Mouse (Mus musculus) midbrain, embryonic 10.5 days (tissue): ENCODE data around the gene Lrp2. TPM values are rescaled to one million over a fixed set of nuclear protein-coding genes. Genes with fewer than 3 reads are reported as not detected.

Experiments used
- DNase-seq: peaks from one replicate; pipeline ENCODE4 v3.0.0-alpha.2; 2017; ENCODE audit warnings: low spot score
- H3K27ac ChIP-seq: fragments of 300-500 bp; sonication (generic); replicated peaks from 2 replicates; pipeline ENCODE4 v1.5.1; 2016; ENCODE audit warnings: mild to moderate bottlenecking
- H3K27me3 ChIP-seq: fragments of 300-500 bp; sonication (generic); 2 replicates; pipeline ENCODE4 v1.6.1; 2016; ENCODE audit warnings: low read depth, mild to moderate bottlenecking; ENCODE audit not compliant: poor library complexity, severe bottlenecking
- H3K36me3 ChIP-seq: fragments of 300-500 bp; sonication (generic); 2 replicates; pipeline ENCODE4 v1.6.1; 2016; ENCODE audit warnings: mild to moderate bottlenecking, moderate library complexity
- H3K4me1 ChIP-seq: fragments of 300-500 bp; sonication (generic); 2 replicates; pipeline ENCODE4 v1.6.1; 2016
- H3K4me3 ChIP-seq: fragments of 300-500 bp; sonication (generic); 2 replicates; pipeline ENCODE4 v1.5.1; 2016; ENCODE audit warnings: mild to moderate bottlenecking, moderate library complexity
- H3K9me3 ChIP-seq: fragments of 300-500 bp; sonication (generic); replicated peaks from 2 replicates; pipeline ENCODE4 v1.6.1; 2016; ENCODE audit warnings: mild to moderate bottlenecking
- WGBS: fragments of 180-500 bp; shearing (Covaris S2); methylation state at CpG from one replicate; pipeline ENCODE4 v1.1.7; 2016; 5-methylcytosine and 5-hydroxymethylcytosine counted together
- polyA plus RNA-seq: library from polyadenylated mRNA; unstranded; fragments of >200 nt; fragmentation: Nextera tagmentation; extraction: Ambion mirVana; gene quantifications from 2 replicates; pipeline ENCODE4 v1.2.1, GENCODE M21; 2016

The Lrp2 gene
- polyA plus RNA-seq, 1 experiment from 2014 or later, result 3.4 TPM

DNA sequence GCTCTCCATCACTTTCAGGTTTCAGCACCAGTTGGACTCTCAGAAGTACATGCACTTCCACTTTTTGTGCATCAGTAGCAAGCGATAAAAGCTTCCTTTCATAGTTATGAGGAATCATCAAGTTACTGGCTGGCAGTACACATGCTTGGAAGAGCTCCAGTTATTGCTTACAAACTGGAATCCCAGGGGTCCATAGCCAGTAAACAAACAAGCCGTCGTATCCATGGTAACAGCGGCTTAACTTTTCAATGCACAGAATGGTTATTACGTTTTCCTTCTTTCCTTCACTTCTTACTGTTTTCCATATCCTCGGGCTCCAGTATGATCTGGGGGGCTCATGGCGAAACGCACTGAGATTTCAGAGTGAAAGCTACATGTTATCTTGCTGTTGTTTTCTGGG is 7.7 kb downstream of the Lrp2 start:
- WGBS, result 90% methylated on average over 8 of the region's 8 CpGs
- H3K27me3 ChIP-seq, result peaks cover 31% of the 10 kb centered on the region
- no peaks in the 10 kb centered on the region for H3K36me3 ChIP-seq
- no peak for DNase-seq
- no peak overlapping the region for H3K4me3 ChIP-seq
- H3K9me3 ChIP-seq, result no peaks in the 10 kb centered on the region
- peaks cover 41% of the 10 kb centered on the region for H3K4me1 ChIP-seq
- no peak overlapping the region for H3K27ac ChIP-seq

DNA sequence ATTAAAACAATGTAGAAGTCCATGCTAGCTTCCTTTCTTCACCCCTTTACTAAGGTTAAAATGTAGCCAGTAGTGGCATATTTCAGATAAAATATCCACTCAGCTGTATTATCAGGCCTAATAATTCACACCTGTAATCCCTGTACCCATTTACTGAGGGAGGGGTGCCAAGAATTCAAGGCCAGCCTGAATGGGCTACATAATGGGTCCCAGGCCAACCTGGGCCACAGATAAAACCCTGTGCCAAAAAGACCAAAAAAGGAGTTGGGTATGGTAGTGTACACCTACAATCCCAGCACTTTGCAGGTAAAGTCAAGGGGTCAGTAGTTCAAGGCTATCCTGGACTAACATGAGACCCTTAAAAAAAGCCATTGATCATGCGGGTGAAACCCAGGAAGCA is 9.3 kb downstream of the Lrp2 start:
- Histone ChIP-seq H3K27me3 (peaks cover 14% of the 10 kb centered on the region), H3K27ac (no peak overlapping the region), H3K4me3 (no peak overlapping the region), H3K36me3 (no peaks in the 10 kb centered on the region), H3K9me3 (no peaks in the 10 kb centered on the region), H3K4me1 (peaks cover 48% of the 10 kb centered on the region)
- WGBS, result 93% methylated on average over 1 of the region's 1 CpGs
- no peak for DNase-seq

DNA sequence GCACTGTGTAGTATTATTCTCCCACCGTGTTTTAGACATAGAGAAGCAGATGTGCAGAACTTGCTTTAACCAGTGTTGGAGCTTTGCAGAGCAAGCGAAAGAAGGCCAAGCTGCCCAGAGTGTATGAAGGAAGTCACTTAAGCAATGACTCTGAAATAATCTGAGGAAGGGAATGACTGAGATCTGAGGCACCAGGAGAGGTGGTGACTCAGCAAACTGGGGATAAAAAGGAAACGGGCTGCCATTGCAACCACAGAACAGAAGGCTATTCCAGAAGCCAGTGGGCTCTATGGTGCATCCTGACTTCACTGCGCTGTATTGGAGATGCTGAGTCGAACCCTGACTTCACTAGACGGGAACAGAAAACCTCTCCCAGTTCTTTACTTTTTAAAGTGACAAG is 10.9 kb downstream of the Lrp2 start:
- 68% methylated on average over 6 of the region's 6 CpGs for WGBS
- no peak overlapping the region for H3K27ac ChIP-seq

DNA sequence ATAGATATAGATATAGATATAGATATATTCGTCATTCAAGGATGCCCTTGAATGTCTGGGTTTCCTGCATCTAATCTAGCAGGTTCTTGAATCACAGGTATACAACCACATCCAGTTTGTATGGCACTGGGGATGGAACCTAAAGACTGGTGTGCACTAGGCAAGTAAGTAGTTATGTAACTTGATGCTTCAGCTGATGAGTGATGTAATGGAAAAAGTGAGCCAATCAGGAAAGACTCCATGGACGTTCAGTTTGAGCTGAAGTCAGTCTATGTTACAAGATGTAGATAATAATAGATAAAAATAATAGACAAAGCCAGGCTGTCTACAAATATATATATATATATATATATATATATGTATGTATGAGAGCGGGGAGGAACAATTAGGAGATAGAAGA is 11.6 kb downstream of the Lrp2 start:
- no peaks in the 10 kb centered on the region for H3K9me3 ChIP-seq
- H3K36me3 ChIP-seq, result no peaks in the 10 kb centered on the region
- H3K4me3 ChIP-seq, result no peak overlapping the region
- no peak for DNase-seq
- peaks cover 48% of the 10 kb centered on the region for H3K4me1 ChIP-seq
- no peak overlapping the region for H3K27ac ChIP-seq
- 88% methylated on average over 3 of the region's 3 CpGs for WGBS
- no peaks in the 10 kb centered on the region for H3K27me3 ChIP-seq

More for the DNA sequence above, 10.9 kb downstream of the Lrp2 start:
- H3K4me1 ChIP-seq, result peaks cover 48% of the 10 kb centered on the region
- H3K9me3 ChIP-seq, result no peaks in the 10 kb centered on the region
- no peaks in the 10 kb centered on the region for H3K27me3 ChIP-seq
- no peak overlapping the region for H3K4me3 ChIP-seq
- DNase-seq, result no peak
- no peaks in the 10 kb centered on the region for H3K36me3 ChIP-seq

DNA sequence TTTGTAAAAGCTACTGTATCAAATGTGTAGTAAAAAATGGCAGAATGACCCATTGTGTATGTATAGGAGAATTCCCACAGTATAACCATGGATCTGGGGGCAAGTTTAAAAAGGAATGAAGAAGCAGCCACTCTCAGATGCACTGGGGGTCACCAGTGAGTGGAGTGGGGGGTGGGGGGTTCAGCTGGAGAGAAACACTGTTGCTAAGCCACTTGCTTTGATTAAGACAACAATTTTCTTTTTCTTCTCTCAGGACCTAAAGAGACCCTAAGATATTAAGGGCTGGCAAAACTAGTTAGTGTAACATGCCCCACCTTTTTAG is 12.2 kb downstream of the Lrp2 start:
- H3K27ac ChIP-seq, result peak overlapping the region; percentile 64; the same call in 1 of the 2 replicates
- H3K4me3 ChIP-seq, result no peak overlapping the region
- no peaks in the 10 kb centered on the region for H3K9me3 ChIP-seq
- H3K4me1 ChIP-seq, result peaks cover 48% of the 10 kb centered on the region
- no peak for DNase-seq
- H3K27me3 ChIP-seq, result no peaks in the 10 kb centered on the region
- no peaks in the 10 kb centered on the region for H3K36me3 ChIP-seq

DNA sequence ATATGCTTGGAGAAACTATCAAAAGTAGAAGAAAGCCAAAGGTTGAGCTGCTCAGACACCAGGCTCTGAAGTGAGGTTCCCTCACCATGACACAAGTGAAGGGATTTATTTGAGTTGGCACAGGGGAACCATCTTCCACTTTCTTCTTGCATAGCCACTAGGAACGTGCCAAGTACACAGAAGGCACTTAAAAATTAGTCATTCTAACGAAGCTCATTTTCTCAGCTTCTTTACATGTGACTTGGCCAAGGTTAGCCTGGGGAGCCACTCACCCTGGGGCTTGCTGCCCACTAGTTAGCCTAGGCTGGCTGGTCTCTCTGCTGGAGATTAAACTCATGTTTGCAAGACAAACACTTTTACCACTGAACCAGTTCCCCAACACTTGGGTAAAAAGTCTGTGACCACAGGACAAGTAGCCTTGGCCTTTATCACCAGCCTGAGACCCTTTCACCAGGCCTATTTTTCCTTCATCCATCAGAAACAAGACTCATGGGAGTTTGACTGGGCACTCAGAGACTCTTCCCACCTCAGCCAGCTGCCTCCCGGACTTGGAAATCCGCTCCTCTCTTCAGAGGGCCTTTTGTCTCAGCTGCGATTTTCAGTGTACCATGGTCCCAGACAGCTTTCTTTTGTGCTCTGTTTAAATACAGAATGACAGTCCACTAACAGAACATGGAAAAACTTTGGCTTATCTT is 12.7 kb downstream of the Lrp2 start:
- Histone ChIP-seq H3K4me3 (no peak overlapping the region), H3K9me3 (no peaks in the 10 kb centered on the region), H3K4me1 (peaks cover 51% of the 10 kb centered on the region), H3K27me3 (no peaks in the 10 kb centered on the region), H3K36me3 (no peaks in the 10 kb centered on the region), H3K27ac (peak overlapping the region; percentile 64; the same call in 1 of the 2 replicates)
- DNase-seq, result no peak
- 68% methylated on average over 5 of the region's 5 CpGs for WGBS

DNA sequence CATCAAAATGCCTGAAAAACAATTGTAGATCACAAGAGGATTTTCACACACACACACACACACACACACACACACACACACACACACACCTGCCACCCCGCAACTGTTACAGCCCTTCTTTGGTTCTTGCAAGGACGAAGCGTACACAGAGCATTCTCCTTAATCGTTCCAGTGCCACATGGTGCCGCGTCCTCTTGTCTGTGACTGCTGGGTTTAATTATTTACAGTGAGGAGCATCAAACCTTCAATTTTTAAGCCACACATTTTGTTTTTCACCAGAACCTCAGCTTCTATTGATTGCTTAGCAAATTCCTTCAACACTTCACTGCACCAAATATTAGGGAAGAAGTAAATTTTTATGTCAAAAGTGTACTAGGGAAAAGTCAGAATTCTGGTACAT is 15.3 kb downstream of the Lrp2 start:
- Histone ChIP-seq H3K27ac (no peak overlapping the region), H3K9me3 (no peaks in the 10 kb centered on the region), H3K27me3 (no peaks in the 10 kb centered on the region), H3K4me3 (no peak overlapping the region), H3K4me1 (peaks cover 38% of the 10 kb centered on the region), H3K36me3 (no peaks in the 10 kb centered on the region)
- no peak for DNase-seq
- WGBS, result 85% methylated on average over 6 of the region's 6 CpGs

DNA sequence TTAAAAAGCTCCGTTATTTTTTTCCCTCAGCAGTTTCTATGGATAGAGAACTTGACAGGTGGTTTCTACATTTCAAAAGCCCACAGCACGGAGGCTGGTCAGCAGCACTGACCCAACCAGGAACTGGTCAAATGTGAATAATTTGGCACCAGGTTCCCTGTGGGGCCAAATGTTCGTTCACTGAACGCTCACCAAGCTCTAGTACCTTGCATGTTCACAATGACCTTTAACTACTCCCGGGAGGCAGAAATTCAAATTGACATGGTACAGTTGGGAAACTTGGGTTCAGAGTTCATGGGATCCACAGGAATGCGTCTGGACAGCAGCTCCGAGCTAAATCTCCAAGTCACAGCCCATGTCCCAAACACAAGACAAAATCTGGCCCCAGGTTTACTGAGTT is 19.6 kb downstream of the Lrp2 start:
- no peak overlapping the region for H3K27ac ChIP-seq
- 85% methylated on average over 7 of the region's 7 CpGs for WGBS

DNA sequence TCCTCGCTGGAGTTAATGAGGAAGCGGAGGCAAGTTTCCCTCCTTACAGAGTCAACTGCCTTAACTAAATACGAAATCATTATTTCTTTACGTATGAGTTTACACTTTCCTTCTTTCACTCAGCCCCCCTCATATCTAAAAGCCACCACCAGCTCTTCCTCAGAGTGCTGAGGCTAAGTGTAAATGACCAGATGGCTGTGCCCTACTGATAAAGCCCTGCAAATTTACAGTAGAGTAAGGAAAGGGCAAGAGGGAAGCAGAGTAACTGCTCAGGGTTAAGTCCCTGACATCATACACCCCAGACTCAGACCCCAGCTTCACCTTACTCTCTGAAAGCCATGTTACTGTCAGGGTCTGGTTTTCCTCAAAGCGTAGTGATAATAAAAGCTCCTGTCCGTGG is 22.4 kb downstream of the Lrp2 start:
- Histone ChIP-seq H3K27me3 (no peaks in the 10 kb centered on the region), H3K9me3 (no peaks in the 10 kb centered on the region), H3K4me3 (no peak overlapping the region), H3K27ac (no peak overlapping the region), H3K36me3 (no peaks in the 10 kb centered on the region), H3K4me1 (peaks cover 15% of the 10 kb centered on the region)
- DNase-seq, result no peak
- WGBS, result 89% methylated on average over 6 of the region's 6 CpGs

More for the DNA sequence above, 19.6 kb downstream of the Lrp2 start:
- DNase-seq, result no peak
- H3K9me3 ChIP-seq, result no peaks in the 10 kb centered on the region
- peaks cover 10% of the 10 kb centered on the region for H3K4me1 ChIP-seq
- no peak overlapping the region for H3K4me3 ChIP-seq
- no peaks in the 10 kb centered on the region for H3K36me3 ChIP-seq
- H3K27me3 ChIP-seq, result no peaks in the 10 kb centered on the region

DNA sequence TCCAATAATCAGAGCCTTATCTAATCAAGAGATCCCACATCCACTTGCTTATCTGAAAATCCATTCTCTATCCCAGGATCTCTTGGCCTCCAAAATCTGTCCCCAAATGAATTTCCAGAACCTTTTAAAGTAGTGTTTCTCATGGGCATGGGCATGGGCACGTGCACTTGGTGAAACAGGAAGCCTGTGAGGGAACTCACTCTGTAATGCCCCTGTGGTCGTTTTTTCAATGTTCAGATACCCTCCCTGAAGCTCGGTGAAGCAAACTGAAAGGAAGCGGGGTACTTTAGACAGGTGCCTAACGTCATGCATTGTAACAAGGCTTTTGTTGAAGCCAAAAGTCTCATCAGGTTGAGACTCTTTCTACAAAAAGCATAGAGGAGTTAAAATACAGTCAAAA is 23.1 kb downstream of the Lrp2 start:
- H3K4me1 ChIP-seq, result peaks cover 14% of the 10 kb centered on the region
- no peak for DNase-seq
- H3K9me3 ChIP-seq, result no peaks in the 10 kb centered on the region
- H3K27ac ChIP-seq, result no peak overlapping the region
- H3K4me3 ChIP-seq, result no peak overlapping the region
- no peaks in the 10 kb centered on the region for H3K36me3 ChIP-seq
- no peaks in the 10 kb centered on the region for H3K27me3 ChIP-seq
- WGBS, result 81% methylated on average over 5 of the region's 5 CpGs

DNA sequence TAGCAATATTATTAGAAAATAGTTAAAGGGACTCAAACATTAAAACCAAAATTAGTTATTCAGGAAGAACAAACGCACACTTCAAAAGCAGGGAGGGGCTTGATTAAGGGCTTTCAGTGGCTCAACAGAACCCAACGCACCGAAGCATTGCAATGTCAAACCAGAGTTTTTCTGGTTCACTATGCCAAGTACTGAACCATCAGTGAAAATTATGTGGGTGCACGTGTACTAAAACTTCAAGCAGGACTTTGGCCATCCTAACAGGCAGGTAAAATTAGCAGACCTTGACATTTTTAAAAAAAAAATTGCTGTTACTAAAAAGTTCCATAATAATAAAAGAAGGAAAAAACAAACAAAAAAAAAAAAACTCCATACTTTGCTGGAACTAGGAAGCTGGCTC is 25.6 kb downstream of the Lrp2 start:
- DNase-seq, result no peak
- no peaks in the 10 kb centered on the region for H3K36me3 ChIP-seq
- H3K4me3 ChIP-seq, result no peak overlapping the region
- H3K9me3 ChIP-seq, result no peaks in the 10 kb centered on the region
- 85% methylated on average over 4 of the region's 4 CpGs for WGBS
- peaks cover 19% of the 10 kb centered on the region for H3K4me1 ChIP-seq
- H3K27ac ChIP-seq, result no peak overlapping the region
- no peaks in the 10 kb centered on the region for H3K27me3 ChIP-seq

DNA sequence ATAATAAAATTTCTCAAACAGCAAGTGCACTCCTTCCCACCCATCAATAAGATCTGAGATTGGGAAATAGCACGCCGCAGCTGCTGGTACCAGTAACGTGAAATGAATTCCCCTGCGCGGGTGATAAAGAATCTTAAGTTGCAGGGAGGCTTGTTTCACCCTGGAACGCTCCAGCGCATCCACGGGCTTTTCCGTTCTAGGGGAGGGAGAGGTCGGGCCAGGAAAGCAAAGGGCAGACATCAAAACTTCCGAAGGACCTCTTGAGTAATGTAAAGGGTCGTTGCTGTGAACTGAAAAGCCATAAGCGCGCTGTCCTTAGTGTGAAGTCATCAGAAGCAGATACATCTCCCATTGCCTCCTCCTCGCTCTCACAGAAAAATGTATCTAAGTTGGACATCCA is 26.5 kb downstream of the Lrp2 start:
- 76% methylated on average over 15 of the region's 15 CpGs for WGBS
- H3K4me3 ChIP-seq, result no peak overlapping the region
- no peaks in the 10 kb centered on the region for H3K27me3 ChIP-seq
- H3K36me3 ChIP-seq, result no peaks in the 10 kb centered on the region
- H3K27ac ChIP-seq, result no peak overlapping the region
- no peak for DNase-seq
- peaks cover 21% of the 10 kb centered on the region for H3K4me1 ChIP-seq
- no peaks in the 10 kb centered on the region for H3K9me3 ChIP-seq

DNA sequence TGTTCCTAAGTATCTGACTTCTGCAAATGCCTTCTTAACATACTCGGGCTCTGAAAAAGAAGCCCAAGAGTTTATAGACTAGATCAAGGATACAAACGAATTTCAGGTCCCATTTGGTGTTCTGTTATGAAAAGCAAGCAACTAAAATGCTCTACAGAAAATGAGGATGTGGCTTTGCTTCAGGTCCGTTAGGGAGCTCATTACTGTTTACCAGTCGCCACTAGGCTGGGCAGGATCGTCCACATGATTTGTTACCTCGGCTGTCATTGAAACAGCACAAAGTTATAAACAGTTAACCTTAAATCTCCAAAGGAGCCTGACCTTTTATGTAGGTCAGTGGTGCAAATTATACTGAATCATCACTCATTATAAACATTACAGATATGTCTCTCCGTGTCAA is 29.2 kb downstream of the Lrp2 start:
- DNase-seq, result no peak
- peaks cover 1% of the 10 kb centered on the region; the same call in 1 of the 2 replicates for H3K36me3 ChIP-seq
- no peaks in the 10 kb centered on the region for H3K27me3 ChIP-seq
- no peak overlapping the region for H3K27ac ChIP-seq
- WGBS, result 86% methylated on average over 7 of the region's 7 CpGs
- H3K4me1 ChIP-seq, result peaks cover 21% of the 10 kb centered on the region
- H3K4me3 ChIP-seq, result no peak overlapping the region
- H3K9me3 ChIP-seq, result no peaks in the 10 kb centered on the region

DNA sequence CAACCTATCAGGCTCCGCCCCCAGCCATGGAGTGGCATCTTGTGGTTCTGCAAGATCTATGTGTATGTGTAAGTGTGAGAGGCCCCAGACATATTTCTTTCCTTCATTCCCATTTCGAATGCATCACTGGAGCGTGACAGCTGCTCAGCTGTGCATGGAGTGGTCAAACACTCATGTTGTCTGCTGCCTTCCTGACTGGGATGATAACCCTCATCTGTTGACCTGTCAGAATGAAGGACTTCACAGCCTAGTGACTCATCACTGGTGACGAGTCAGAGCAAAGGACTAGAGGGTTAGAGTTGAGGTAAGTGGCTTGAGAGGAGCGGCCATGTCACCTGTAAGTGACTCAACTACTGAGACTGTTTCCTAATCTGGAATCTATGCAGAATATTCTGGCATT is 34.2 kb downstream of the Lrp2 start:
- Histone ChIP-seq H3K4me1 (peaks cover 13% of the 10 kb centered on the region), H3K4me3 (no peak overlapping the region), H3K27ac (no peak overlapping the region), H3K27me3 (peaks cover 25% of the 10 kb centered on the region), H3K9me3 (no peaks in the 10 kb centered on the region), H3K36me3 (peaks cover 42% of the 10 kb centered on the region)
- WGBS, result 86% methylated on average over 5 of the region's 5 CpGs
- no peak for DNase-seq
